Mouse (Mus musculus) CH12.LX (cell line): ENCODE data around the gene Cactin.

ENCODE experiments used
- CTCF ChIP-seq, 2 experiments: IDR thresholded peaks in 1 of 2; conservative IDR thresholded peaks in 1 of 2; 2 replicates each; pipeline ENCODE4 v1.5.1; 2011 to 2012; ENCODE audit warnings: low read depth in 2 of 2, low read length in 2 of 2, improper control_type of control experiment in 1 of 2, inconsistent platforms in 1 of 2, mild to moderate bottlenecking in 1 of 2, moderate library complexity in 1 of 2
- ELF1 ChIP-seq: IDR thresholded peaks from 2 replicates; pipeline ENCODE4 v1.6.1; 2014; ENCODE audit warnings: low read depth, mild to moderate bottlenecking, inconsistent platforms, low read length, improper control_type of control experiment
- EP300 ChIP-seq: IDR thresholded peaks from 2 replicates; pipeline ENCODE4 v1.6.1; 2011; ENCODE audit warnings: low read length, improper control_type of control experiment
- ETS1 ChIP-seq: conservative IDR thresholded peaks from 2 replicates; pipeline ENCODE4 v1.6.1; 2012; ENCODE audit warnings: low read depth, mild to moderate bottlenecking, inconsistent platforms, low read length, improper control_type of control experiment, moderate library complexity
- GABPA ChIP-seq: IDR thresholded peaks from 2 replicates; pipeline ENCODE4 v1.6.1; 2012; ENCODE audit warnings: low read depth, low read length, improper control_type of control experiment, inconsistent platforms; ENCODE audit not compliant: insufficient replicate concordance
- HCFC1 ChIP-seq: IDR thresholded peaks from 2 replicates; pipeline ENCODE4 v1.6.1; 2012; ENCODE audit warnings: low read depth, mild to moderate bottlenecking, inconsistent platforms, low read length, improper control_type of control experiment
- POLR2A ChIP-seq: IDR thresholded peaks from 2 replicates; pipeline ENCODE4 v1.6.1; 2011; ENCODE audit warnings: low read depth, mild to moderate bottlenecking, improper control_type of control experiment, low read length
- RAD21 ChIP-seq: IDR thresholded peaks from 2 replicates; pipeline ENCODE4 v1.6.1; 2011; ENCODE audit warnings: low read depth, mild to moderate bottlenecking, low read length, improper control_type of control experiment, moderate library complexity
- SMC3 ChIP-seq: IDR thresholded peaks from 2 replicates; pipeline ENCODE4 v1.6.1; 2011; ENCODE audit warnings: low read depth, low read length, improper control_type of control experiment
- USF2 ChIP-seq: conservative IDR thresholded peaks from 2 replicates; pipeline ENCODE4 v1.6.1; 2011; ENCODE audit warnings: low read depth, low read length, improper control_type of control experiment
- ZKSCAN1 ChIP-seq: IDR thresholded peaks from 2 replicates; pipeline ENCODE4 v1.6.1; 2012; ENCODE audit warnings: low read depth, inconsistent platforms, low read length, improper control_type of control experiment, borderline replicate concordance

DNA sequence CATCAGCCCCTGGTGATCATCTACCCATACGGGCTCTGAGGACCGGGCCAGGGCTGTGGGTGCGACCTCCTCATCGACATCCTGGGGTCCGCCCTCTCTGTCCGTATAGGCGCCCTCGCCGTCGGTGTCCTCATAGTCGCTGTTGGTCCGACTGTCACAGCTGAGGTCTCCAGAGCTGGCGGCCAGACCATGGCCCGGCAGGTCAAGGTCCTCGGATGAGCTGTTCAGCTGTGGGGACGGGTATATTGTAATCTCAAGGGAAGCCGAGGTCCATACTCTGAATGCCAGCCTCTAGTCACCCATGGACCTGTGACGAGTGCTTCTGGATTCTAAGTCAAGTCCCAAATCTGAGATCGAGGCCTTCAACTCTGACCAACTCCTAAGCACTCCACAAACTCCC lies 47.1 kb upstream of the Cactin start:
- TF ChIP-seq CTCF (conservative IDR thresholded peaks at IDR 0.05 in 1 of 2, IDR thresholded peaks at IDR 0.05 in 1 of 2; ENCODE audit: low read depth in 2 of 2, low read length in 2 of 2) (no peak), ETS1 (no peak), EP300 (no peak), GABPA (no peak), HCFC1 (no peak), ZKSCAN1 (no peak), RAD21 (no peak), SMC3 (no peak), POLR2A (no peak), ELF1 (no peak), USF2 (no peak)
